Mouse (Mus musculus): ENCODE data around the gene Mospd2. TPM values are rescaled to one million over a fixed set of nuclear protein-coding genes. Genes with fewer than 3 reads are reported as not detected.

Gene Mospd2
- polyA plus RNA-seq, 1 experiment from 2014 or later = 12.7 TPM

- H3K4me2 ChIP-seq = no peak overlapping the region
- no peak for ATAC-seq (ENCODE audit: insufficient number of reproducible peaks, low FRiP score)
- H3K9me3 ChIP-seq (replicated peaks) = no peaks in the 10 kb centered on the region
- no peak overlapping the region for H3K27ac ChIP-seq (ENCODE audit: poor library complexity, severe bottlenecking)
- no peak overlapping the region for H3K9ac ChIP-seq
- no peaks in the 10 kb centered on the region for H3K4me1 ChIP-seq (replicated peaks)
- WGBS = 66% methylated on average over 4 of the region's 4 CpGs
- H3K4me3 ChIP-seq = no peak overlapping the region
- no peaks in the 10 kb centered on the region for H3K36me3 ChIP-seq
- no peaks in the 10 kb centered on the region for H3K27me3 ChIP-seq (replicated peaks)
Observed at GRCm38 (mm10) chrX:164912186-164912585, 68.0 kb downstream of the Mospd2 start.

- H3K27ac ChIP-seq (ENCODE audit: poor library complexity, severe bottlenecking) = no peak overlapping the region
- H3K4me3 ChIP-seq = no peak overlapping the region
- no peak overlapping the region for H3K9ac ChIP-seq
- ATAC-seq (ENCODE audit: insufficient number of reproducible peaks, low FRiP score) = no peak
- H3K9me3 ChIP-seq (replicated peaks) = no peaks in the 10 kb centered on the region
- H3K27me3 ChIP-seq (replicated peaks) = no peaks in the 10 kb centered on the region
- no peaks in the 10 kb centered on the region for H3K36me3 ChIP-seq
- H3K4me2 ChIP-seq = no peak overlapping the region
- no peaks in the 10 kb centered on the region for H3K4me1 ChIP-seq (replicated peaks)
- WGBS = 67% methylated on average over 2 of the region's 2 CpGs
Observed at GRCm38 (mm10) chrX:164901847-164902246, 78.3 kb downstream of the Mospd2 start.

GRCm38 (mm10) chrX:164899805-164900204 is 80.4 kb downstream of the Mospd2 start:
- 33% methylated on average over 2 of the region's 2 CpGs for WGBS
- H3K4me3 ChIP-seq = no peak overlapping the region
- H3K4me2 ChIP-seq = no peak overlapping the region
- H3K9me3 ChIP-seq (replicated peaks) = no peaks in the 10 kb centered on the region
- no peaks in the 10 kb centered on the region for H3K4me1 ChIP-seq (replicated peaks)
- H3K27me3 ChIP-seq (replicated peaks) = no peaks in the 10 kb centered on the region
- no peak overlapping the region for H3K27ac ChIP-seq (ENCODE audit: poor library complexity, severe bottlenecking)
- no peak for ATAC-seq (ENCODE audit: insufficient number of reproducible peaks, low FRiP score)
- no peaks in the 10 kb centered on the region for H3K36me3 ChIP-seq
- no peak overlapping the region for H3K9ac ChIP-seq

DNA sequence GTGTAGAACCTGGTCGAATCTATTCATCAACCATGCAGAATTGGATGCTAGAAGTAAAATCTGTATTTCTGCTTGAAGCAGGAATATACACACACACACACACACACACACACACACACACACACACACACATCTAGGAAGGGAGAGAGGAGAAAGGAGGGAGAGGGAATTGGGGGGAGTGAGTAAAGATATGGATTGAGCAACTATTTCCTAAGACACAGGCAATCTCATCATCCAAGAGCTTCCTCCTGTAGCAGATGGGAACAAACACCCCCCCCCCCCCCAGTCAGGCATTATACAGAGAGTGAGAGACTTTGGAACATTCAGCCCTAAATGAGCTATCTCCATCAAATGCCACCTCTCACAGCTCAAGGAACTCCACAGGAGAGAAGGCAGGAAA is 93.9 kb downstream of the Mospd2 start:
- ATAC-seq (ENCODE audit: insufficient number of reproducible peaks, low FRiP score) = no peak
- WGBS = 77% methylated on average over 1 of the region's 1 CpGs
- no peaks in the 10 kb centered on the region for H3K36me3 ChIP-seq
- H3K4me3 ChIP-seq = no peak overlapping the region
- no peaks in the 10 kb centered on the region for H3K27me3 ChIP-seq (replicated peaks)
- H3K4me2 ChIP-seq = no peak overlapping the region
- H3K4me1 ChIP-seq (replicated peaks) = no peaks in the 10 kb centered on the region
- H3K27ac ChIP-seq (ENCODE audit: poor library complexity, severe bottlenecking) = no peak overlapping the region
- H3K9me3 ChIP-seq (replicated peaks) = no peaks in the 10 kb centered on the region; the same call in 1 of the 2 replicates
- no peak overlapping the region for H3K9ac ChIP-seq

Other genes with a start within 250 kb of the Mospd2 start
- gene Fancb, start 217 bp upstream of the Mospd2 start, polyA plus RNA-seq (2016; fragmentation: Nextera tagmentation; extraction: Ambion mirVana) = 7.1 and 8.1 TPM in 2 replicates
- not detected in 2 replicates for gene Gm17604, start 24.5 kb upstream of the Mospd2 start, polyA plus RNA-seq (2016; fragmentation: Nextera tagmentation; extraction: Ambion mirVana)